Mouse (Mus musculus) spleen, adult 2 months (tissue): ENCODE results near the gene Amy1. TPM values are rescaled to one million over a fixed set of nuclear protein-coding genes. Genes with fewer than 3 reads are reported as not detected.
"Not testable (repeated sequence)": the region's sequence is repeated elsewhere in the genome, so short reads cannot be mapped to it uniquely, and the experiment has no call there.

ENCODE experiments used
- DNase-seq, 2 experiments: peaks; one replicate each; pipeline versions ENCODE4 v3.0.0 to v3.0.0-alpha.2; 2012 to 2021; ENCODE audit warnings: low spot score in 2 of 2, low read depth in 1 of 2
- H3K27ac ChIP-seq: fragments of 200-500 bp; 2 replicates; pipeline ENCODE4 v1.5.1; 2012; ENCODE audit warnings: low read length, inconsistent platforms; ENCODE audit not compliant: insufficient read depth
- H3K27me3 ChIP-seq: fragments of 200-500 bp; 2 replicates; pipeline ENCODE4 v1.6.1; 2012; ENCODE audit warnings: mild to moderate bottlenecking, moderate library complexity, low read length, inconsistent platforms; ENCODE audit not compliant: control insufficient read depth, insufficient read depth
- H3K36me3 ChIP-seq: fragments of 200-500 bp; 2 replicates; pipeline ENCODE4 v1.6.1; 2012; ENCODE audit warnings: mild to moderate bottlenecking, low read length, inconsistent platforms; ENCODE audit not compliant: control insufficient read depth, insufficient read depth
- H3K4me1 ChIP-seq: fragments of 200-500 bp; 2 replicates; pipeline ENCODE4 v1.6.1; 2011; ENCODE audit warnings: inconsistent platforms; ENCODE audit not compliant: control insufficient read depth, insufficient read depth, insufficient read length
- H3K4me3 ChIP-seq: fragments of 200-500 bp; 2 replicates; pipeline ENCODE4 v1.5.1; 2011; ENCODE audit warnings: mild to moderate bottlenecking, inconsistent platforms; ENCODE audit not compliant: insufficient read depth, insufficient read length; ENCODE audit errors: extremely low read depth
- CTCF ChIP-seq: fragments of 200-500 bp; IDR thresholded peaks from 2 replicates; pipeline ENCODE4 v1.5.1; 2011; ENCODE audit warnings: mild to moderate bottlenecking, inconsistent platforms; ENCODE audit not compliant: insufficient read depth, insufficient read length, insufficient replicate concordance; ENCODE audit errors: extremely low read depth
- POLR2A ChIP-seq: fragments of 200-500 bp; IDR thresholded peaks from 2 replicates; pipeline ENCODE4 v1.6.1; 2011; ENCODE audit warnings: low read depth, low read length, inconsistent platforms
- WGBS: fragments of 180-500 bp; shearing (Covaris S2); methylation state at CpG from one replicate; pipeline ENCODE4 v1.1.7; 2018; 5-methylcytosine and 5-hydroxymethylcytosine counted together
- polyA plus RNA-seq: library from polyadenylated mRNA; depleted of rRNA; stranded (reverse); fragments of >200 nt; gene quantifications from 2 replicates; pipeline ENCODE4 v1.2.3, GENCODE M21; 2012; rRNA removed

The Amy1 gene
- polyA plus RNA-seq, 1 experiment = 0.56 TPM

DNA sequence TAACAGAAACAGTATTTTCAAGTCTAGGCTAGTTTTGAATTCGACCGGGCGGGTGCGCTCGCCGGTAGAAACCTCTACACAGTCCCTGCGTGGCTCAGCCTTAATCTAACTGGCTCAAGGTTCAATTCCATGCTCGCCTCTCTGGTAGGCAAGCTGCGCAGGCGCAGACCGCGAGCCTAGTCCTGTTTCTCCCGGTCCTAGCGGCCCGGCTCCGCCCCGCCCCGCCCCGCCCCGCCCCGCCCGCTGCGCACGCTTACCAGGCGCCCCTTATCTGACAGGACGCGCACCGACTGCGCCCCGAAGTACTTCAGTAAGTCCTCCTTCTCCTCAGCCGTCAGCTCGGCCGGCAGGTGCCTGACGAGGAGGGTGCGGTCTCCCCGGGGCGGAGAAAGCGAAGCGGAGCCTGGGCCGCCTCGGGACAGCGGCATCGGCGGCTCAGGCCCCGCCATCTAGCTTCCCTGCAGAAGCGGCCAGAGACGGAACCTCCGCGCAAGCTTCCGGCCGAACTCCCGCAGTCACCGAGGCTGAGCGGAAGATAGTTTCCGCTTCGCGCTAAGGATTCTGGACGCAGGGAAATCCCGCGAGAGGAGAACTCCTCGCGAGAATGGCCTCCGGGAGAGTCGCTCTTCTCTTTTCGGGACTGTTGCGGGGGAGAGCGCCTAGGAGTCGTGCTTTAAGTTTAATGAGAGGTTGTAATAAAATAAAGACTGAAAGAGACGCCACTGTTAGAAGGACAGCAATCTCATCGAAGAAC, 23.3 kb upstream of the Amy1 start, which contains the start of gene Rnpc3:
TSS of gene Rnpc3 (minus strand) at position 544 of the 754 bp plus-strand sequence.
- peaks cover 4% of the 10 kb centered on the region; the same call in 1 of the 2 replicates for H3K36me3 ChIP-seq
- no peaks in the 10 kb centered on the region for H3K27me3 ChIP-seq
- H3K4me3 ChIP-seq = peak within 1 kb of the TSS; percentile 88
- under 1% methylated on average over 70 of the region's 70 CpGs for WGBS
- peak; percentile 96 for DNase-seq
- no peak; the same call in none of the 2 replicates for TF ChIP-seq POLR2A
- no peak for TF ChIP-seq CTCF
- peak within 1 kb of the TSS; percentile 99 for H3K27ac ChIP-seq
- H3K4me1 ChIP-seq = no peaks in the 10 kb centered on the region; the same call in 1 of the 2 replicates

DNA sequence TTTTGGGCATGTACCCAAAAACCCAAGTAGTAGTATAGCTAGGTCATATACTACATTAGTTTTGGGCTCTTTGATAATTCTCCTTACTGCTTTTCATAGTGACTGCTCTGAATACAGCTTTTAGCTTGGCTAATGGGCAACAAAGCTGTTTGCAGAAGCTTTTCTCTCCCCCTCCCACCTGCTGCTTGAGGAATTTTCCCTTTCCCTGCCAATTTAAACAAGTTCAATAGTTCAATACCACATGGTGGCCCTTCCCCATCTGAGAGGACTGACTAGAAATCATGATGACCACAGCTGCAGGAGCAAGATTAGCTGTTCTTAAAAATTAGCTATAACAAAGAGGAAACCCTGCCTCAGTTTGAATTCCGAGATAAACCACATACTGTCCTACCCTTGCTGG, 15.7 kb downstream of the Amy1 start:
- Histone ChIP-seq H3K4me3 (no peak overlapping the region), H3K36me3 (no peaks in the 10 kb centered on the region), H3K27ac (no peak overlapping the region), H3K27me3 (no peaks in the 10 kb centered on the region), H3K4me1 (no peaks in the 10 kb centered on the region)
- no peak for DNase-seq
- TF ChIP-seq POLR2A = no peak
- WGBS = 80% methylated on average over 1 of the region's 1 CpGs

DNA sequence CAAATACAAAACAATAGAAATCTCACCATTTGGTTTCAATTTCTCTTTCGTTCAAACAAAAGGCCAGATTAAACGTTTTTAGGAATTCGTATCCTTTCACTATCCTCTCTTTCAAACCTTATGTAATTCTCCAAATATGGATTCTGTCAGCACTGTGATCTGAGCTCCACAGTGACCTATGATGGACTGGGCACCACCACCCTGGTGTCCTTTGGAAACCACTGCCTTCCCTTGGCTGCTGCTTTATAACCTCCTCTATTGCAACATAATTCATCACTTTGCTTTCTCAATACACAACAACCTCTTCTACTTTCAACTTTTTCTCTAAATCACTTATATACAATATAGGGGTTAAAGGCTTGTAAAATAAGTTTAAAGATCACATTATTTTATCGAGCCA, 31.9 kb downstream of the Amy1 start:
- no peaks in the 10 kb centered on the region for H3K27me3 ChIP-seq
- DNase-seq = no peak

DNA sequence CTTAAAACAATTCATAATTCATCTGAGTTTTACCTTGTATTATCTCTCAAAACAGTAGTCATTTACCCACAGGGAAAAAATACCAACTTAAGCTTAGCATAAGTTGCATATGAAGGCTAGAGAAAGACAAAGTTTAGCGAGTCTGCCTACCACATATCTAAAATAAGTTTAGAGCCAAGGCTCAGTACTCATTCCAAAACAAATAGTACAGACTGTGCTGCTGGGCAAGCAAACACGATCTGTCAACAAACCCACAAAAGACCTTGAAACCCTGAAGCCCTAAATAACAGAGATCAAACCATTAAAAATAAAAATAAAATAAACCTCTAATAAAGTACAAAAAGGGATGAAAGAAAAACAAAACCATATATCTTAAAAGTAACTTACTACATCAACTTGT, 32.4 kb downstream of the Amy1 start:
- Histone ChIP-seq H3K27me3 (no peaks in the 10 kb centered on the region), H3K27ac (no peak overlapping the region), H3K36me3 (no peaks in the 10 kb centered on the region), H3K4me3 (no peak overlapping the region), H3K4me1 (no peaks in the 10 kb centered on the region)
- WGBS = 83% methylated on average over 2 of the region's 2 CpGs
- DNase-seq = no peak
- no peak for TF ChIP-seq CTCF

More for the DNA sequence above, 31.9 kb downstream of the Amy1 start:
- 82% methylated on average over 4 of the region's 4 CpGs for WGBS
- Histone ChIP-seq H3K4me3 (no peak overlapping the region), H3K36me3 (no peaks in the 10 kb centered on the region), H3K27ac (no peak overlapping the region), H3K4me1 (no peaks in the 10 kb centered on the region)
- TF ChIP-seq POLR2A = no peak
- TF ChIP-seq CTCF = no peak

DNA sequence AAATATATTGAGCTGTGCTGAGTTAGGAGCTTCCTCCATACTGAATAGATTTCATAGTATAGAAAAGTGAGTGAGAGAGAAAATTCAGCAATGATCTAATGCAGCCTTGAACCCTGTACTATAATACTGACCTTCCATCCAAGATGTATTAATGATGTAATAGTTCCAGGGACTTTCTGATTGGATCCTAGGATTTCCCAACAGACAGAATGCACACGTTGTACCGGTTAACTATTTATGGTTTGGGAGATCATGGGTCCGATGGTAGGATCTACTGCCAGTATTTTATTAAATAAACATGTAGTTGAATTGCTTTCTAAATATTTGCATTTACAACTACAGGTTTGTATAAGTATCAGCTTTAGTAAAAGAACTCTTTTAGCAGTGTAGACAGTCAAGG, 34.3 kb downstream of the Amy1 start:
- TF ChIP-seq CTCF (no peak), POLR2A (no peak)
- WGBS = 79% methylated on average over 3 of the region's 3 CpGs
- no peak overlapping the region for H3K27ac ChIP-seq
- H3K36me3 ChIP-seq = no peaks in the 10 kb centered on the region
- H3K4me3 ChIP-seq = no peak overlapping the region
- no peaks in the 10 kb centered on the region for H3K4me1 ChIP-seq
- no peak for DNase-seq
- no peaks in the 10 kb centered on the region for H3K27me3 ChIP-seq

DNA sequence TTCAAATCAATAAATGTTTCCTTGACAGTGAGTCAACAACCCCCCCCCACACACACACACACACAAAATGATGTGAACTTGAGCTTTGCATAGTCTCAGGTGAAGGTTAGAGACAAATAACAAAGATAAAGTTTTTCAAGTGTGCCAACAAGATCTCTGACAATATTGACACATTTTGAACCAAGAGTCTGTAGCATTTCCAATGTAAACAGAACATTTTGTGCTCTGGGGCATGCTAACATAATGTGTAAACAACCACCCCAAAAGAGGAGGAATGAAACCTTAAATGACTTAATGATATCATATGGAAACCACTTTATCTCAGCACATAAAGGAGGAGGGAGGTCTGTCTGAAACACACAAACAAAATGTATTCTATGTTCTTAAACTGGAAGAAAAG, 66.8 kb downstream of the Amy1 start:
- no peak for TF ChIP-seq POLR2A
- TF ChIP-seq CTCF = no peak
- Histone ChIP-seq H3K4me1 (no peaks in the 10 kb centered on the region), H3K27me3 (no peaks in the 10 kb centered on the region), H3K36me3 (no peaks in the 10 kb centered on the region), H3K27ac (no peak overlapping the region), H3K4me3 (no peak overlapping the region)
- no peak for DNase-seq

DNA sequence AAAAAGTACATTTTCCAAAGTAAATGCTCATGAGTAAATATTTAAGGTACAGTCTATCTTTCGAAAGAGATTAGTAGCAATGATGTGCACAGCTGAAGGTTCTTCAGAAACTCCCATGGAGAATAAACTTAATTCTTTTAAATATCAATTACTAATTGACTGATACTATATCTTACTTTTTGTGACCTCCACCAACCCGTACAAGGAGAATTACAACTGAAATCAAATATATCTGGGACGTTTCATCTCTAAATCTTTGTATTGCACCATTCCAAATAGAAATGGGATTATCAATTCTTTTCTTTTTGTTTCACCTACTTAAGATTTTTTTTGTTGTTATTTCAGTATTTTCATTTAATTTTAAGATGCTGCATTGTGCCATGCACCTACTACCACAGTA, 74.2 kb downstream of the Amy1 start, which contains the start of gene Amy2a1:
TSS of gene Amy2a1 (minus strand) at position 101 of the 400 bp plus-strand sequence.
- H3K27me3 ChIP-seq, H3K27ac ChIP-seq, H3K4me1 ChIP-seq, H3K36me3 ChIP-seq, H3K4me3 ChIP-seq, DNase-seq: not testable (repeated sequence)
- WGBS = 76% methylated on average over 3 of the region's 3 CpGs

Other genes with a start within 250 kb of the Amy1 start
- gene Amy2a1, start 74.3 kb downstream of the Amy1 start, polyA plus RNA-seq = 332 TPM in 1 of 2 replicates, not detected in the other
- gene Rnpc3, start 23.4 kb upstream of the Amy1 start, polyA plus RNA-seq = 4.2 and 5.6 TPM in 2 replicates